Mouse (Mus musculus) limb, embryonic 10.5 days (tissue): Measurements from ENCODE around the gene Rab36. TPM values are rescaled to one million over a fixed set of nuclear protein-coding genes. Genes with fewer than 3 reads are reported as not detected.

ENCODE experiments used
- DNase-seq: peaks from one replicate; pipeline ENCODE4 v3.0.0-alpha.2; 2017; ENCODE audit warnings: low spot score
- H3K27ac ChIP-seq: fragments of 300-500 bp; sonication (generic); 2 replicates; pipeline ENCODE4 v1.5.1; 2016; ENCODE audit warnings: mild to moderate bottlenecking
- H3K27me3 ChIP-seq: fragments of 300-500 bp; sonication (generic); 2 replicates; pipeline ENCODE4 v1.6.1; 2016; ENCODE audit warnings: low read depth, mild to moderate bottlenecking; ENCODE audit not compliant: poor library complexity, severe bottlenecking
- H3K36me3 ChIP-seq: fragments of 300-500 bp; sonication (generic); 2 replicates; pipeline ENCODE4 v1.6.1; 2016; ENCODE audit warnings: mild to moderate bottlenecking, moderate library complexity
- H3K4me1 ChIP-seq: fragments of 300-500 bp; sonication (generic); 2 replicates; pipeline ENCODE4 v1.6.1; 2016
- H3K4me3 ChIP-seq: fragments of 300-500 bp; sonication (generic); 2 replicates; pipeline ENCODE4 v1.5.1; 2016; ENCODE audit warnings: mild to moderate bottlenecking, moderate library complexity
- H3K9me3 ChIP-seq: fragments of 300-500 bp; sonication (generic); replicated peaks from 2 replicates; pipeline ENCODE4 v1.6.1; 2016; ENCODE audit warnings: mild to moderate bottlenecking
- WGBS: fragments of 180-500 bp; shearing (Covaris S2); methylation state at CpG from one replicate; pipeline ENCODE4 v1.1.7; 2016; 5-methylcytosine and 5-hydroxymethylcytosine counted together
- polyA plus RNA-seq: library from polyadenylated mRNA; unstranded; fragments of >200 nt; fragmentation: Nextera tagmentation; extraction: Ambion mirVana; gene quantifications from 2 replicates; pipeline ENCODE4 v1.2.1, GENCODE M21; 2016

Gene Rab36
- polyA plus RNA-seq, 1 experiment from 2014 or later, result 13.2 TPM

- H3K9me3 ChIP-seq, result no peaks in the 10 kb centered on the region
- H3K4me3 ChIP-seq, result no peak overlapping the region
- H3K27me3 ChIP-seq, result no peaks in the 10 kb centered on the region
- H3K27ac ChIP-seq, result no peak overlapping the region
- peaks cover 9% of the 10 kb centered on the region; the same call in 1 of the 2 replicates for H3K36me3 ChIP-seq
- DNase-seq, result no peak
- H3K4me1 ChIP-seq, result 0 out of 2 replicates have a peak, but pooled peaks cover 3% of the 10 kb centered on the region
- 84% methylated on average over 8 of the region's 8 CpGs for WGBS
Measured at GRCm38 (mm10) chr10:75052902-75053301, 16.0 kb downstream of the Rab36 start.

GRCm38 (mm10) chr10:75053655-75054054 is 16.8 kb downstream of the Rab36 start:
- WGBS, result 93% methylated on average over 4 of the region's 4 CpGs

GRCm38 (mm10) chr10:75054125-75054524 is 17.3 kb downstream of the Rab36 start:
- peaks cover 7% of the 10 kb centered on the region; the same call in 1 of the 2 replicates for H3K4me1 ChIP-seq
- no peaks in the 10 kb centered on the region for H3K9me3 ChIP-seq
- no peak overlapping the region for H3K27ac ChIP-seq
- 0 out of 2 replicates have a peak, but pooled peaks cover 2% of the 10 kb centered on the region for H3K36me3 ChIP-seq
- no peaks in the 10 kb centered on the region for H3K27me3 ChIP-seq
- H3K4me3 ChIP-seq, result no peak overlapping the region
- 79% methylated on average over 6 of the region's 6 CpGs for WGBS
- DNase-seq, result no peak

More at GRCm38 (mm10) chr10:75053655-75054054, 16.8 kb downstream of the Rab36 start:
- no peak for DNase-seq
- H3K27me3 ChIP-seq, result no peaks in the 10 kb centered on the region
- no peaks in the 10 kb centered on the region for H3K9me3 ChIP-seq
- 0 out of 2 replicates have a peak, but pooled peaks cover 3% of the 10 kb centered on the region for H3K36me3 ChIP-seq
- no peak overlapping the region for H3K4me3 ChIP-seq
- 0 out of 2 replicates have a peak, but pooled peaks cover 3% of the 10 kb centered on the region for H3K4me1 ChIP-seq
- no peak overlapping the region for H3K27ac ChIP-seq

- 77% methylated on average over 5 of the region's 5 CpGs for WGBS
- peaks cover 20% of the 10 kb centered on the region for H3K4me1 ChIP-seq
- H3K27ac ChIP-seq, result no peak overlapping the region
- DNase-seq, result no peak
- H3K9me3 ChIP-seq, result no peaks in the 10 kb centered on the region
- H3K36me3 ChIP-seq, result 0 out of 2 replicates have a peak, but pooled peaks cover 2% of the 10 kb centered on the region
- no peaks in the 10 kb centered on the region for H3K27me3 ChIP-seq
- no peak overlapping the region for H3K4me3 ChIP-seq
Measured at GRCm38 (mm10) chr10:75055672-75056071, 18.8 kb downstream of the Rab36 start.

GRCm38 (mm10) chr10:75056255-75056654 is 19.4 kb downstream of the Rab36 start:
- 36% methylated on average over 4 of the region's 4 CpGs for WGBS
- Histone ChIP-seq H3K27ac (no peak overlapping the region), H3K9me3 (no peaks in the 10 kb centered on the region), H3K27me3 (no peaks in the 10 kb centered on the region), H3K4me1 (peaks cover 24% of the 10 kb centered on the region), H3K36me3 (no peaks in the 10 kb centered on the region), H3K4me3 (no peak overlapping the region)
- DNase-seq, result no peak

- 91% methylated on average over 8 of the region's 8 CpGs for WGBS
- no peak overlapping the region for H3K4me3 ChIP-seq
- H3K4me1 ChIP-seq, result peaks cover 45% of the 10 kb centered on the region
- DNase-seq, result no peak
- H3K27me3 ChIP-seq, result peaks cover 7% of the 10 kb centered on the region; the same call in 1 of the 2 replicates
- no peak overlapping the region for H3K27ac ChIP-seq
- H3K36me3 ChIP-seq, result no peaks in the 10 kb centered on the region
- no peaks in the 10 kb centered on the region for H3K9me3 ChIP-seq
Measured at GRCm38 (mm10) chr10:75058336-75058735, 21.5 kb downstream of the Rab36 start.

GRCm38 (mm10) chr10:75058761-75059395 is 22.0 kb downstream of the Rab36 start:
- 39% methylated on average over 9 of the region's 9 CpGs for WGBS
- H3K4me1 ChIP-seq, result peaks cover 50% of the 10 kb centered on the region
- H3K27ac ChIP-seq, result peak overlapping the region; percentile 39; the same call in 1 of the 2 replicates

GRCm38 (mm10) chr10:75059396-75059795 is 22.5 kb downstream of the Rab36 start:
- peak overlapping the region; percentile 39; the same call in 1 of the 2 replicates for H3K27ac ChIP-seq
- H3K36me3 ChIP-seq, result peaks cover 3% of the 10 kb centered on the region
- peak overlapping the region; percentile 91 for H3K4me3 ChIP-seq
- DNase-seq, result peak; percentile 65
- H3K9me3 ChIP-seq, result no peaks in the 10 kb centered on the region
- H3K4me1 ChIP-seq, result peaks cover 56% of the 10 kb centered on the region
- peaks cover 7% of the 10 kb centered on the region; the same call in 1 of the 2 replicates for H3K27me3 ChIP-seq
- WGBS, result 1% methylated on average over 11 of the region's 11 CpGs

More at GRCm38 (mm10) chr10:75058761-75059395, 22.0 kb downstream of the Rab36 start:
- H3K27me3 ChIP-seq, result peaks cover 7% of the 10 kb centered on the region; the same call in 1 of the 2 replicates
- no peak for DNase-seq
- H3K36me3 ChIP-seq, result no peaks in the 10 kb centered on the region
- no peaks in the 10 kb centered on the region for H3K9me3 ChIP-seq
- peak overlapping the region; percentile 91 for H3K4me3 ChIP-seq

GRCm38 (mm10) chr10:75060217-75060842 is 23.5 kb downstream of the Rab36 start, which contains the start of gene Bcr:
Gene Bcr (plus strand): TSS chr10:75060592.
- H3K27me3 ChIP-seq, result peaks cover 7% of the 10 kb centered on the region; the same call in 1 of the 2 replicates
- H3K27ac ChIP-seq, result peak within 1 kb of the TSS; percentile 91
- H3K4me3 ChIP-seq, result peak within 1 kb of the TSS; percentile 91
- peaks cover 13% of the 10 kb centered on the region for H3K36me3 ChIP-seq
- no peaks in the 10 kb centered on the region for H3K9me3 ChIP-seq
- peak; percentile 87 for DNase-seq
- H3K4me1 ChIP-seq, result peaks cover 62% of the 10 kb centered on the region
- WGBS, result 1% methylated on average over 48 of the region's 73 CpGs

- DNase-seq, result peak; percentile 66
- H3K4me3 ChIP-seq, result peak overlapping the region; percentile 91
- no peaks in the 10 kb centered on the region for H3K9me3 ChIP-seq
- H3K36me3 ChIP-seq, result peaks cover 18% of the 10 kb centered on the region
- peaks cover 67% of the 10 kb centered on the region for H3K4me1 ChIP-seq
- under 1% methylated on average over 41 of the region's 48 CpGs for WGBS
- H3K27me3 ChIP-seq, result peaks cover 7% of the 10 kb centered on the region; the same call in 1 of the 2 replicates
- peak overlapping the region; percentile 91 for H3K27ac ChIP-seq
Measured at GRCm38 (mm10) chr10:75060843-75061235, 24.0 kb downstream of the Rab36 start.

GRCm38 (mm10) chr10:75061341-75062188 is 24.7 kb downstream of the Rab36 start:
- Histone ChIP-seq H3K4me1 (peaks cover 67% of the 10 kb centered on the region), H3K36me3 (peaks cover 22% of the 10 kb centered on the region), H3K9me3 (no peaks in the 10 kb centered on the region), H3K4me3 (peak overlapping the region; percentile 91), H3K27me3 (peaks cover 7% of the 10 kb centered on the region; the same call in 1 of the 2 replicates), H3K27ac (peak overlapping the region; percentile 91)
- 2% methylated on average over 71 of the region's 71 CpGs for WGBS
- peak; percentile 65 for DNase-seq

- Histone ChIP-seq H3K9me3 (no peaks in the 10 kb centered on the region), H3K36me3 (peaks cover 26% of the 10 kb centered on the region), H3K27me3 (peaks cover 7% of the 10 kb centered on the region; the same call in 1 of the 2 replicates), H3K4me1 (peaks cover 67% of the 10 kb centered on the region), H3K4me3 (peak overlapping the region; percentile 91), H3K27ac (peak overlapping the region; percentile 91; the same call in 1 of the 2 replicates)
- DNase-seq, result no peak
- WGBS, result 18% methylated on average over 6 of the region's 6 CpGs
Measured at GRCm38 (mm10) chr10:75062189-75062561, 25.3 kb downstream of the Rab36 start.
